Mouse (Mus musculus): ENCODE data around the gene Iqcf6. TPM values are rescaled to one million over a fixed set of nuclear protein-coding genes. Genes with fewer than 3 reads are reported as not detected.
"Not testable (repeated sequence)": the region's sequence is repeated elsewhere in the genome, so short reads cannot be mapped to it uniquely, and the experiment has no call there.

Gene Iqcf6
- not detected for polyA plus RNA-seq (2017; shearing (Covaris generic))

GRCm38 (mm10) chr9:106626282-106626681, at the start of gene Iqcf6:
TSS of gene Iqcf6 (plus strand) at chr9:106626582.
- ATAC-seq, result no peak

GRCm38 (mm10) chr9:106580016-106580415, 46.4 kb upstream of the Iqcf6 start:
- no peak for ATAC-seq

- no peak for ATAC-seq
Measured at GRCm38 (mm10) chr9:106582552-106582951, 43.8 kb upstream of the Iqcf6 start.

GRCm38 (mm10) chr9:106592158-106592557, 34.2 kb upstream of the Iqcf6 start:
- ATAC-seq, result no peak

- ATAC-seq, result not testable (repeated sequence)
Measured at GRCm38 (mm10) chr9:106595402-106595801, 31.0 kb upstream of the Iqcf6 start.

- no peak for ATAC-seq
Measured at GRCm38 (mm10) chr9:106595836-106596235, 30.5 kb upstream of the Iqcf6 start.

GRCm38 (mm10) chr9:106598466-106598865, 27.9 kb upstream of the Iqcf6 start:
- ATAC-seq, result no peak

- ATAC-seq, result no peak
Measured at GRCm38 (mm10) chr9:106600546-106600945, 25.8 kb upstream of the Iqcf6 start.

- ATAC-seq, result no peak
Measured at GRCm38 (mm10) chr9:106610727-106611126, 15.7 kb upstream of the Iqcf6 start.

GRCm38 (mm10) chr9:106613951-106614350, 12.4 kb upstream of the Iqcf6 start:
- no peak for ATAC-seq

GRCm38 (mm10) chr9:106614616-106615015, 11.8 kb upstream of the Iqcf6 start:
- no peak for ATAC-seq

GRCm38 (mm10) chr9:106616306-106616705, 10.1 kb upstream of the Iqcf6 start:
- no peak for ATAC-seq

GRCm38 (mm10) chr9:106617496-106617895, 8.9 kb upstream of the Iqcf6 start:
- ATAC-seq, result no peak

GRCm38 (mm10) chr9:106627796-106628195, 1.4 kb downstream of the Iqcf6 start:
- ATAC-seq, result not testable (repeated sequence)

- no peak for ATAC-seq
Measured at GRCm38 (mm10) chr9:106632185-106632584, 5.8 kb downstream of the Iqcf6 start.

- ATAC-seq, result no peak
Measured at GRCm38 (mm10) chr9:106638154-106638553, 11.8 kb downstream of the Iqcf6 start.

- ATAC-seq, result no peak
Measured at GRCm38 (mm10) chr9:106641346-106641745, 15.0 kb downstream of the Iqcf6 start.

- ATAC-seq, result no peak
Measured at GRCm38 (mm10) chr9:106643128-106643527, 16.7 kb downstream of the Iqcf6 start.

- ATAC-seq, result no peak
Measured at GRCm38 (mm10) chr9:106643787-106644186, 17.4 kb downstream of the Iqcf6 start.

GRCm38 (mm10) chr9:106645684-106646271, 19.4 kb downstream of the Iqcf6 start:
- ATAC-seq, result no peak

GRCm38 (mm10) chr9:106647226-106647625, 20.8 kb downstream of the Iqcf6 start:
- ATAC-seq, result no peak

GRCm38 (mm10) chr9:106652720-106653119, 26.3 kb downstream of the Iqcf6 start:
- ATAC-seq, result no peak

- ATAC-seq, result no peak
Measured at GRCm38 (mm10) chr9:106655884-106656720, 29.7 kb downstream of the Iqcf6 start, which contains the start of gene Grm2. TSS of gene Grm2 (minus strand) at chr9:106656082.

- ATAC-seq, result no peak
Measured at GRCm38 (mm10) chr9:106656820-106657219, 30.4 kb downstream of the Iqcf6 start.
